Mouse (Mus musculus): ENCODE measurements around the gene Carnmt1. TPM values are rescaled to one million over a fixed set of nuclear protein-coding genes. Genes with fewer than 3 reads are reported as not detected.

The Carnmt1 gene
- polyA plus RNA-seq, 1 experiment from 2014 or later: 33.3 TPM

DNA sequence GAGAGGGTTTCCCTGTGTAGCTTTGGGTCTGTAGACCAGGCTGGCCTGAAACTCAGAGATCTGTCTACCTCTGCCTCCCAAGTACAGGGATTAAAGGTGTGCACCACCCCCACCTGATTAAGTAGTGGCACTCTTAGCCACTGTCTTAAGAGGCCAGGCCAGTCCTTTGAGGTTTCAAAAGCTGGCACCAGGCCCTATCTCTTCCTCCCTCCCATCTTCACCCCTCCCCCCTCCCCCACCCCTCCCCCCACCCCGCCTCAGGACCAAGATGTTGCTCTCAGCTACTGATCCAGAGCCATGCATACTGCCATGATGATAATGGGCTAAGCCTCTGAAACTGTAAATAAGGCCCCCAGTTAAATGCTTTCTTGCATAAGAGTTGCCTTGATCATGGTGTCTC, 11.2 kb upstream of the Carnmt1 start:
- Histone ChIP-seq H3K36me3 (no peaks in the 10 kb centered on the region), H3K27me3 (ENCODE audit: insufficient read depth, poor library complexity, severe bottlenecking) (no peaks in the 10 kb centered on the region), H3K4me1 (peaks cover 8% of the 10 kb centered on the region), H3K9me3 (no peaks in the 10 kb centered on the region), H3K27ac (no peak overlapping the region), H3K4me3 (no peak overlapping the region)
- no peak for DNase-seq (ENCODE audit: low spot score)
- 60% methylated on average over 1 of the region's 1 CpGs for WGBS

DNA sequence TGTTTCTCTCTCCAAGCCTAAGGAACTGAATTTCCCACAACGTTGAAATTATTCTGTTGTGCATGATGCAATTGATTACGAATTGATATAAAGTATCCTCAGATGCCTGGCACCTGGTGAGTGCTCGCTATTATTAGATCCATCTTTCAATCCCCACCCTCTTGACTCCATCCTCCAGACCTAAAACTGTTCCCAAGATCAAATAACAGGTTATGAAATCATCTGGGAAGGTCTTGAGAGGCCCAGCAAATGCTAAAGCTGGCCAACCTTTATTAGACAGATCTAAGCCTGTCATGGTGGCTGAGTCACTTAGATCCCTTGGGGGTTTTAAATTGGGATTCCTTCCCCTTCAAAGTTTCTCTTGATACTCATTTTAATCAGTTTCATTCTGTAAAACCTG, 10.1 kb upstream of the Carnmt1 start:
- H3K4me3 ChIP-seq: no peak overlapping the region
- no peaks in the 10 kb centered on the region for H3K27me3 ChIP-seq (ENCODE audit: insufficient read depth, poor library complexity, severe bottlenecking)
- DNase-seq (ENCODE audit: low spot score): no peak
- H3K4me1 ChIP-seq: peaks cover under 1% of the 10 kb centered on the region; the same call in 1 of the 2 replicates
- no peak overlapping the region for H3K27ac ChIP-seq
- no peaks in the 10 kb centered on the region for H3K36me3 ChIP-seq
- H3K9me3 ChIP-seq: no peaks in the 10 kb centered on the region
- WGBS: 85% methylated on average over 3 of the region's 3 CpGs

DNA sequence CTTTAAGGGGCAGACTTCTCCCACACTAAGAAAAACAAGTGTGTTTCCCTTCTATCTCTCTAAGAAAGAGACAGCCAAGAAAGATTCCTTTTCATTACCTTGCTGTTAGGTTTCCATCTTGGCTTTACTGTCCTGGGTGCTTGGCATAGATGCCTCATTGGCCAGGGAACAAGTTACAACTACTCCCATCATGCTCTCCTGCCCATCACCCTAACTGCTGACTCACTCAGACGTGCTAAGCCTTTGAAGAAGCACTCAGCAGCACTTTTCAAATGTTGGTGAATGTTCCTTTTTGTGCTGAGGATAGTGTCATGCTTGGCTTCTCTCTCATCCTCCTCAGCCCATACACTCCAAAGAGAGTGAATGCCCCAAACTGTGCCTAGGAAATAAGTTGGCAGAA, 8.9 kb upstream of the Carnmt1 start:
- no peaks in the 10 kb centered on the region for H3K27me3 ChIP-seq (ENCODE audit: insufficient read depth, poor library complexity, severe bottlenecking)
- no peaks in the 10 kb centered on the region for H3K9me3 ChIP-seq
- WGBS: 51% methylated on average over 1 of the region's 1 CpGs

DNA sequence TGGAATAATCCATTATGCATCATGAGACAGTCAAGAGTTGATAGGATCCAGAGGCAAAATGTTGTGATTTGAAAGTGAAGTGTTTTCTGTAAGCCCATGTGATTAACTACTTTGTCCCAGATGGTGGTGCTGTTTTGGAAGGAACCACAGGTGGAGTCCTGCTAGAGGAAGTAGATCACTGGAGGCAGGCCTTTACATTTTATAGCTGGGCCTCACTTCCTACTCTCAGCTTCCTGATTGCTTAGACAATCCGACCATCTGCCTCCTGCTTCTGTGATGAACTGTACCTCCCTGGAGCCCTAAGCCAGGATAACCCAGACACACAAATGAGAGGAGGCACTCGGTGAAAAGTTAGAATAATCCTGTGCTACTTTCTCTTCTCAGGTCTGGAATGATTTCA, 6.7 kb upstream of the Carnmt1 start:
- H3K4me3 ChIP-seq: no peak overlapping the region
- 59% methylated on average over 2 of the region's 2 CpGs for WGBS
- no peak overlapping the region for H3K27ac ChIP-seq
- DNase-seq (ENCODE audit: low spot score): no peak
- no peaks in the 10 kb centered on the region for H3K36me3 ChIP-seq
- H3K4me1 ChIP-seq: no peaks in the 10 kb centered on the region
- H3K9me3 ChIP-seq: no peaks in the 10 kb centered on the region
- no peaks in the 10 kb centered on the region for H3K27me3 ChIP-seq (ENCODE audit: insufficient read depth, poor library complexity, severe bottlenecking)

More for the DNA sequence above, 8.9 kb upstream of the Carnmt1 start:
- DNase-seq (ENCODE audit: low spot score): no peak
- no peak overlapping the region for H3K4me3 ChIP-seq
- no peaks in the 10 kb centered on the region for H3K36me3 ChIP-seq
- no peaks in the 10 kb centered on the region for H3K4me1 ChIP-seq
- no peak overlapping the region for H3K27ac ChIP-seq

DNA sequence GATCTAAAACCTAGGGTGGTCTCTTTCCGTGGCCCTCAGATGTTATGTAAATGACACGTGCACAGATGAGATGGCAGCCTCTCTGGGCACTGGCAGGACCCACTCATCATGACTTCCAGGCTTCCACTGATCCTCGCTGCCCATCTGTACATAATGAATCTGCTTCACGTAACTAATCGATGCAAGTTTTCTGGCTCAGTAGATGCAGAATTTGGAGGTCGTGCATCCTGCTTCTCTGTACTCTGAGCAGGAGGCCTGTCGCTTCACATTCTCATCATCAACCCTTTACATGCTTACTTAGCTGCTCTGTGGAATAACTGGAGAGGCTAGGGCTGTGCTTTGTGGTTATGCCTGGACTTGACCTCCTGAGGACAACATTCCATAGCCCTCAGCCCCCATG, 3.6 kb upstream of the Carnmt1 start:
- no peak for DNase-seq (ENCODE audit: low spot score)
- Histone ChIP-seq H3K27me3 (ENCODE audit: insufficient read depth, poor library complexity, severe bottlenecking) (no peaks in the 10 kb centered on the region), H3K27ac (no peak overlapping the region), H3K4me1 (peaks cover 9% of the 10 kb centered on the region; the same call in 1 of the 2 replicates), H3K9me3 (no peaks in the 10 kb centered on the region), H3K36me3 (no peaks in the 10 kb centered on the region), H3K4me3 (no peak overlapping the region)
- 87% methylated on average over 7 of the region's 7 CpGs for WGBS

DNA sequence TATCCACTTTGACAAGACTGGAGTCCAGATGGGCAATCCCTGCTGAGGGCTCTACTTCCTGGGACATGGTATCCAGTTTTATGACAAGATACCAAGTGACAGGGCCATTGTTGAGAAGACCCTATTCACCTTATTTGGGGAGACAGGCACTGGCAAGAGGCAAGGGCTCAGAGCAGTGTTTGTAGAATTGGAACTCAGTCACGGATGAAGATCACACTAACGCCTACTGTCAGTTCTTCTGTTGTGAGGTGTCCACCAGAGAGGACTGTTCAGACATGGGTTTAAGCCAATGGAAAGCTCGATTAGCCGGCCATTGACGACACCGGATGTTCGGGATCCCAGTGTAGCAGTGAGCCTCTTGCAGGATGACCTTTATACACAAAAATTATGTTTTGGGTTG, 1.0 kb upstream of the Carnmt1 start:
- Histone ChIP-seq H3K9me3 (no peaks in the 10 kb centered on the region), H3K36me3 (no peaks in the 10 kb centered on the region), H3K27me3 (ENCODE audit: insufficient read depth, poor library complexity, severe bottlenecking) (no peaks in the 10 kb centered on the region), H3K4me1 (peaks cover 24% of the 10 kb centered on the region), H3K27ac (no peak overlapping the region), H3K4me3 (no peak overlapping the region)
- no peak for DNase-seq (ENCODE audit: low spot score)
- WGBS: 93% methylated on average over 7 of the region's 7 CpGs

DNA sequence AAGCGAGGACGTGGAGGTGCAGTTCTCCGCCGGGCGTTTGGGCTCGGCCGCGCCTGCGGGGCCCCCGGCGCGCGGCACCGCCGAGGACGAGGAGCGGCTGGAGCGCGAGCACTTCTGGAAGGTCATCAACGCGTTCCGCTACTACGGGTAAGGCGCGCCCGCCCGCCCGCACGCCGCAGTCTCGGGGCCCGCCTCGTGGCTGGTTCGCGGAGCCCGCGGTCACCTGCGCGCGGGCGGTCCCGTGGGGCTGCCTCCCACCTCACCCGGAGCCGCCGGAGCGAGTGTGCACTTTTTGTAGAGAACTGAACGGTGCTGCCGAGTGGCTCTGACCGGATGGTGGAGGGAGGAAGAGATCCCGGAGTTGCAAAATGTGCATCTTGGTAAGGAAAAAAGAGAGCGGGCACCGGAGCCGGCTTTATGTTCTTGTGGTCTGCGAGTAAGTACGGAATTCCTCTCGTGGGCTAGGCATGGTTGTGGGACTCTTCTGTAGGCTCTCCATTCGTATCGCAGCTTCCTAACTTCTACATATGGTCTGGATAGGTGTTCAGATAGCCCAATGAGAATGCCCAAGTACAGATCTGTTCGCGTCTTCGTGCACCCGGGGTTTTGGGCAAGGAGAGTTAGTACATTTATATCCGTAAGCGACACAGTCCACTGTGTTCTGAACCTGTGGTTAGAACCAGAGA, 635 bp downstream of the Carnmt1 start:
- under 1% methylated on average over 64 of the region's 64 CpGs for WGBS
- Histone ChIP-seq H3K4me1 (peaks cover 24% of the 10 kb centered on the region), H3K4me3 (peak overlapping the region; percentile 87), H3K9me3 (no peaks in the 10 kb centered on the region), H3K27ac (peak overlapping the region; percentile 96), H3K36me3 (no peaks in the 10 kb centered on the region), H3K27me3 (ENCODE audit: insufficient read depth, poor library complexity, severe bottlenecking) (no peaks in the 10 kb centered on the region)
- DNase-seq (ENCODE audit: low spot score): peak; percentile 84

DNA sequence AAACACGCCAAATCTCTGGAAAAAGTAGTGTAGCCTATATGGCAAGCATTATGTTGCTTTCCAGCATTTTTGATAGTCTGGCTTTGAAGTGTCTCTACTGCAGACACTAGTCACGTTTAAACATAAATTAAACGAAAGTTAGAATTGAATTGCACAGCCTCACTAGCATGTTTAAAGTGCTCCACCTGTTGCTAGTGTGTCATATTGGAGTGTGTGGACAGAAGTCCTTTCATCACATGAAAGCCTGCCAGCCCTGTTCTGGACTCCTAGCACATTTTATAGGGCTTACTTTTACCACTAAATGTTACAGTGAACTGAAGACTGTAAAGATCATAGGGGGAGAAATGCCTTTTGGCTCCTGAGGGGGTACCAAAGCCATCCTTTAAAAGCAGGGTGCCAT, 1.9 kb downstream of the Carnmt1 start:
- H3K27ac ChIP-seq: no peak overlapping the region
- WGBS: 63% methylated on average over 3 of the region's 3 CpGs
- H3K36me3 ChIP-seq: no peaks in the 10 kb centered on the region
- no peak for DNase-seq (ENCODE audit: low spot score)
- H3K9me3 ChIP-seq: no peaks in the 10 kb centered on the region
- H3K4me1 ChIP-seq: peaks cover 24% of the 10 kb centered on the region
- no peaks in the 10 kb centered on the region for H3K27me3 ChIP-seq (ENCODE audit: insufficient read depth, poor library complexity, severe bottlenecking)
- H3K4me3 ChIP-seq: peak overlapping the region; percentile 87

DNA sequence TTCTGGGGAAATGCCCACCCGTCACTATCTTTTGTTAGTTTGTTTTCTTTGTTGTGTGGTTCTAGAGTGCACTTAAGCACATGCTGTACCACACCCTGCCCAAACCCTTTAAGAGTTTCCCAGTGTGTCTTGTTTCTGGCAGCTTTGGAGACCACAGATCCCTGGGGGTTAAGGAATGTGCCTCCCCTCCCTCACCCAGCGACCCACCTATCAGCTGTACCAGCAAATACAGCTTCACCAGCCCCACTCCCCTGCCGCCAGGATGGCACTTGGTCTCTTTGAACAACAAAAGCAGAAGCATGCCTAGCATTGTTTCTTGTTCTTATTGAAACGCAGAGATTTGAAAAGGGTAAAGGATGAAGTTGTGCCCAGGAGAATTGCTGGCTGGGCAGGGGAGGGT, 2.6 kb downstream of the Carnmt1 start:
- H3K36me3 ChIP-seq: no peaks in the 10 kb centered on the region
- H3K4me1 ChIP-seq: peaks cover 24% of the 10 kb centered on the region
- no peak for DNase-seq (ENCODE audit: low spot score)
- H3K9me3 ChIP-seq: no peaks in the 10 kb centered on the region
- no peak overlapping the region for H3K27ac ChIP-seq
- WGBS: 28% methylated on average over 4 of the region's 4 CpGs
- H3K27me3 ChIP-seq (ENCODE audit: insufficient read depth, poor library complexity, severe bottlenecking): no peaks in the 10 kb centered on the region
- peak overlapping the region; percentile 87 for H3K4me3 ChIP-seq

DNA sequence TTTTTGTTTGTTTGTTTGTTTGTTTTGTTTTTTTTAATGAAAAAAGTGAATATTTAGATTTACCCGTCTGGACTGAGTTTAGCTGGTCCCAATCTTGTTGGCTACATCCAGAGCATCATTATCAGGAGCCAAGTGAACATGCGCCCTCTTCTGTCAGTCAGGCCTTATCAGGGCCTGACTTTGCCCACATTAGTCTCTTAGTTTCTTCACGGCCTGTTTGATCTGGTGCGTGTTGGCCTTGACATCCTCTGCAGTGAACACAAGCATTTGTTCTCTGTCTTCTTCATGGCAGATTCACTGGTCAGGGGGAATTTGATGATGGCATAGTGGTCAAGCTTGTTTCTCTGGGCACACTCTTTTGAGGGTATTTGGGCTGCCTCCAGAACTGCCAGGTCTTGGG, 11.6 kb downstream of the Carnmt1 start:
- DNase-seq (ENCODE audit: low spot score): no peak
- no peaks in the 10 kb centered on the region for H3K27me3 ChIP-seq (ENCODE audit: insufficient read depth, poor library complexity, severe bottlenecking)
- no peak overlapping the region for H3K27ac ChIP-seq
- peaks cover 23% of the 10 kb centered on the region for H3K36me3 ChIP-seq
- no peak overlapping the region for H3K4me3 ChIP-seq
- no peaks in the 10 kb centered on the region for H3K4me1 ChIP-seq
- 46% methylated on average over 4 of the region's 4 CpGs for WGBS
- no peaks in the 10 kb centered on the region for H3K9me3 ChIP-seq

DNA sequence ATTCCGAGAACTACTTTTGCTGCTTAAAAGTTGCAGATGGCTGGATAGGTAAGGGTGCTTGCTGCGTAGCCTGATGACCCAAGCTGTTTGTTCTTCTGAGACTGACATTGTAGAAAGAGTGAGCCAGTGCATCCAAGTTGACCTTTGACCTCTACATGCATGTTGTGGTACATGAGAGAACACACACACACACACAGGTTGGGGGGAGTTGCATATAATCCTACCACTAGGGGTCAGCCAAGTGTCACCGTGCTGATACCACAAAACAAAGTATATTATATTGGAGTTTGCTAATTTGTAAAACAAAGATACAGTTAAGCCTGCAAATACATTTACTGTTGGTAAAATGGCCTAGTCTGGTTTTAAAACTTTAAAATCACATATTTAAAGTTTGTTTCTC, 17.0 kb downstream of the Carnmt1 start:
- Histone ChIP-seq H3K9me3 (no peaks in the 10 kb centered on the region), H3K4me3 (no peak overlapping the region), H3K36me3 (peaks cover 3% of the 10 kb centered on the region), H3K27me3 (ENCODE audit: insufficient read depth, poor library complexity, severe bottlenecking) (no peaks in the 10 kb centered on the region), H3K4me1 (no peaks in the 10 kb centered on the region), H3K27ac (no peak overlapping the region)
- WGBS: 79% methylated on average over 3 of the region's 3 CpGs
- DNase-seq (ENCODE audit: low spot score): peak; percentile 76

DNA sequence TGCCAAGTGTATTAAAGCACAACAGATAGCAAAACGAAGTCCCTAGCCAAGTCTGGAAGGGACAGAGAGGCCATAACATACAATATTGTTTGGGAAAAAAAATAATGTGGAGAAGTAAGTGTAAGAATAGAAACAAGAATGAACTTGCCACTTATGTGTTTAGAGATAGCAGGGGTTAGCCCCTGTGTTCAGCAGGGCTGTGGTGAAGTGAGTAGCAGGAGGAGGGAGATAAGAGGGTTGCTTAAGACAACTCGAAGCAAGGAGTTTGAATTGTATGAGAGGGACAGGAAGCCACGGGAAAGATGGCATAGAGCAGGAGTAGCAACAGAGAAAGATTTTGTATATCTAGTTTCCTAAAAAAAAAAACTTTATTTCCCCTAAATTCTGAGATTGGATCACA, 21.6 kb downstream of the Carnmt1 start:
- H3K36me3 ChIP-seq: peaks cover 17% of the 10 kb centered on the region
- H3K9me3 ChIP-seq: no peaks in the 10 kb centered on the region
- 35% methylated on average over 3 of the region's 3 CpGs for WGBS
- DNase-seq (ENCODE audit: low spot score): no peak
- no peak overlapping the region; the same call in 1 of the 2 replicates for H3K27ac ChIP-seq
- H3K4me1 ChIP-seq: no peaks in the 10 kb centered on the region
- no peak overlapping the region for H3K4me3 ChIP-seq
- no peaks in the 10 kb centered on the region for H3K27me3 ChIP-seq (ENCODE audit: insufficient read depth, poor library complexity, severe bottlenecking)

DNA sequence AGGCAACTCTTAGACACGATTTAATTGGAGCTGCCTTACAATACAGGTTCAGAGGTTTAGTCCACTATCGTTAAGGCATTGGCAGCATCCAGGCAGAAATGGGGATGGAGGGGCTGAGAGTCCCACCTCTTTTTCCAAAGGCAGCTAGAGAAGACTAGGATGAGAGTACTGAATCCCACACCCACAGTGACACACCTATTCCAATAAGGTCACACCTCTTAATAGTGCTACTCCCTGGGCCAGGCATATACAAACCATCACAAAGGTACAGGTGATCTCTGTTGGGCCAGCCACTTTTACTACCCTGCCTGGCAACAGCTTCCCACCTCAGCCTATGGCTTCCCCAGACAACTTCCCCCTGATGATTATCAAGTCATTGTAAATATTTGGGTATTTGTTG, 22.2 kb downstream of the Carnmt1 start:
- H3K4me3 ChIP-seq: no peak overlapping the region
- no peaks in the 10 kb centered on the region for H3K27me3 ChIP-seq (ENCODE audit: insufficient read depth, poor library complexity, severe bottlenecking)
- H3K27ac ChIP-seq: peak overlapping the region; percentile 22; the same call in 1 of the 2 replicates

DNA sequence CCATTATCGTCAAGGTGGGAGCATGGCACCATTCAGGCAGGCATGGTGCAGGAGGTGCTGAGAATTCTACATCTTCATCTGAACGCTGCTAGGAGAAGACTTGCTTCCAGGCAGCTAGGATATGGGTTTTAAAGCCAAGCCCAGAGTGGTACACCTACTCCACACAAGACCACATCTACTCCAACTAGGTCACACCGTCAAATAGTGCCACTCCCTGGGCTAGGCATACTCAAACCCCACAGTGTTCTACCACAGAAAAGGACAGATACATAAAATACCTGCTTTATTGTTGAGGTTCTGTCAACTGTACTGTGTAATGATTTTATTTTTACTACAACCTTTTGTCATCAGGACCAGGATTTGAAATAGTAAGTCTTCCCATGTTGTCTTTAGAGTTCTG, 24.6 kb downstream of the Carnmt1 start:
- WGBS: 94% methylated on average over 3 of the region's 3 CpGs
- Histone ChIP-seq H3K4me3 (no peak overlapping the region), H3K27ac (no peak overlapping the region), H3K4me1 (no peaks in the 10 kb centered on the region), H3K36me3 (peaks cover 22% of the 10 kb centered on the region), H3K9me3 (no peaks in the 10 kb centered on the region), H3K27me3 (ENCODE audit: insufficient read depth, poor library complexity, severe bottlenecking) (no peaks in the 10 kb centered on the region)
- DNase-seq (ENCODE audit: low spot score): no peak

More for the DNA sequence above, 22.2 kb downstream of the Carnmt1 start:
- H3K4me1 ChIP-seq: no peaks in the 10 kb centered on the region
- WGBS: 83% methylated on average over 2 of the region's 2 CpGs
- no peaks in the 10 kb centered on the region for H3K9me3 ChIP-seq
- no peak for DNase-seq (ENCODE audit: low spot score)
- peaks cover 18% of the 10 kb centered on the region for H3K36me3 ChIP-seq

All from heart, embryonic 10.5 days (tissue).